Mouse (Mus musculus) testis, adult 2 months (tissue): ENCODE data around the gene Tcf7l1.

Experiments used
- CTCF ChIP-seq: fragments of 200-500 bp; IDR thresholded peaks from 2 replicates; pipeline ENCODE4 v1.5.1; 2012; ENCODE audit warnings: low read depth, mild to moderate bottlenecking, inconsistent platforms, low read length, moderate library complexity; ENCODE audit not compliant: control insufficient read depth, insufficient read depth, insufficient replicate concordance
- POLR2A ChIP-seq: fragments of 200-500 bp; IDR thresholded peaks from 2 replicates; pipeline ENCODE4 v1.6.1; 2012; ENCODE audit warnings: low read depth, mild to moderate bottlenecking, inconsistent platforms, low read length, moderate library complexity; ENCODE audit not compliant: control insufficient read depth

GRCm38 (mm10) chr6:72616643-72617288 is 172.3 kb downstream of the Tcf7l1 start, which contains the start of gene Tgoln1:
- TF ChIP-seq CTCF (no peak), POLR2A (peak; percentile 98)
